ENCODE assay signal across 7 mouse cellular contexts in the genomic region with DNA sequence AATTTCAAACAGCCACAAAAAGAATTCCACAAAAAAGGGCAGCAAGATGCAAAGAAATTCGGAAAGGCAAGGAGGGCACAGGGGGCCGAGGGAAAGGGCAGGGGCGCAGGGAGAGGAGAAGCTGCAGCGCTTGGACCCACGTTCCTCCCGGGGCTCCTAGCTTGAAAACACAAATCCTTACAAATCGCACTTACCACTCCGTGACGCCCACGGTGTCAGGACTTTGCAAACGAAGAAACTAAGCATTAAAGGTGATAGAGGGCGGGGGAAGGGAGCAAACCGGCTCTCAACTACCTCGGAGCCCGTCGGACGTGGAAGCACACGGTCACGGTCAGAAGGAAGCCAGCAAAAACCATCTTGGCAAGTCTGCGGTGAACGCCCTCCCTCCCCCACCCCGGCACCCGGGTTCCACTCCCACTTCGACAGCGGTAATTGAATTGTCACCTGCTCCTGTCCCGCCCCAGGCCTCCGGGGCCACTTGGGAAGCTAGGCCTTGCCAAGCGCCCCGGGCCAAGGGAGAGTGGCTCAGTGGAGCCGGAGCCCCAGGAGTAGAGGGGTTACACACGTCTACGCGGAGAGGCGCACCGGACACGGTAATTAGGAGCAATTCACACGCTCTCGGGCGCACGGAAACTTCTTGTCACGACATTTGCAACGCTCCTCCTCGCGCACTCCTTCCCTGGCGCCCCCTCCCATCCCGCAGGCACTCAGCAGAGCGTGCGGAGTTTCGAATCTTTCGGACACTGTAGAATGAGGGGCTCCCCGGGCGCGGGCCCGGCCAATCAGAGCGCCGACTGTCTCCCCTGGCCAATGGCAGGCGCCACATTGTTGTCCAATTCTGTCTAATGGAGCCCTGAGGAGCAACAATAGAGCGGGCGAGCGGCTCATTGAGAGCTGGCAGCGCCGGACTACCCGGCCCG. TPM values are rescaled to one million over a fixed set of nuclear protein-coding genes. Genes with fewer than 3 reads are reported as not detected.
A peak's percentile ranks its signal among the peaks of the same experiment; 100 is the strongest.
DNase-seq lines count a peak whose midpoint lies in the region; ATAC-seq and TF ChIP-seq lines count a peak whose summit lies in the region.

A gene (plus strand): TSS at position 906 of the 920 bp plus-strand sequence.

- H3K27ac ChIP-seq in lung, postnatal 0 days (ENCODE audit: low read length) = no peak within 1 kb of the TSS
- peak within 1 kb of the TSS; percentile 81 for H3K27ac ChIP-seq in embryonic facial prominence, embryonic 10.5 days (replicated peaks)
- no peak within 1 kb of the TSS for H3K27ac ChIP-seq in hindbrain, embryonic 12.5 days

- no peak within 1 kb of the TSS for H3K9ac ChIP-seq in lung, postnatal 0 days (replicated peaks; ENCODE audit: low read depth)
- H3K9ac ChIP-seq in hindbrain, embryonic 12.5 days = peak within 1 kb of the TSS; percentile 50; the same call in 1 of the 2 replicates

- DNase-seq in lung, postnatal 0 days (ENCODE audit: low spot score) = no peak
- no peak for DNase-seq in lung, postnatal 10 days
- peak; percentile 89 for DNase-seq in embryonic facial prominence, embryonic 10.5 days (ENCODE audit: low spot score)
- DNase-seq in mesoderm, embryonic 11.5 days (ENCODE audit: low read depth, low spot score) = peak; percentile 85
- peak; percentile 65 for DNase-seq in testis, postnatal 14 days (ENCODE audit: low spot score)
- no peak for DNase-seq in thymus, postnatal 14 days

- WGBS in lung, postnatal 0 days = under 1% methylated on average over 64 of the region's 64 CpGs
- under 1% methylated on average over 64 of the region's 64 CpGs for WGBS in embryonic facial prominence, embryonic 10.5 days
- WGBS in hindbrain, embryonic 12.5 days = under 1% methylated on average over 64 of the region's 64 CpGs

- peak within 1 kb of the TSS; percentile 59 for H3K4me2 ChIP-seq in lung, postnatal 0 days (replicated peaks; ENCODE audit: low read depth, low read length)
- peak within 1 kb of the TSS; percentile 63 for H3K4me2 ChIP-seq in hindbrain, embryonic 12.5 days (replicated peaks)

- H3K4me1 ChIP-seq in lung, postnatal 0 days (ENCODE audit: insufficient read depth, low read depth, low read length) = peaks cover 11% of the 10 kb centered on the region
- H3K4me1 ChIP-seq in embryonic facial prominence, embryonic 10.5 days = peaks cover 46% of the 10 kb centered on the region
- peaks cover 36% of the 10 kb centered on the region for H3K4me1 ChIP-seq in hindbrain, embryonic 12.5 days

- peak within 1 kb of the TSS; percentile 35 for H3K4me3 ChIP-seq in lung, postnatal 0 days (ENCODE audit: low read depth, low read length)
- peak within 1 kb of the TSS; percentile 60 for H3K4me3 ChIP-seq in embryonic facial prominence, embryonic 10.5 days
- H3K4me3 ChIP-seq in hindbrain, embryonic 12.5 days = peak within 1 kb of the TSS; percentile 40

- TF ChIP-seq CTCF in lung, postnatal 0 days (IDR thresholded peaks at IDR 0.05) = no peak

- ATAC-seq in lung, postnatal 0 days = peak; percentile 40
- ATAC-seq in hindbrain, embryonic 12.5 days (ENCODE audit: low FRiP score) = peak; percentile 93

- TF ChIP-seq EP300 in lung, postnatal 0 days (IDR thresholded peaks at IDR 0.05) = no peak

- H3K36me3 ChIP-seq in lung, postnatal 0 days (ENCODE audit: insufficient read depth, low read length) = no peaks in the 10 kb centered on the region
- no peaks in the 10 kb centered on the region for H3K36me3 ChIP-seq in embryonic facial prominence, embryonic 10.5 days (replicated peaks)
- no peaks in the 10 kb centered on the region for H3K36me3 ChIP-seq in hindbrain, embryonic 12.5 days

- peaks cover 96% of the 10 kb centered on the region for H3K27me3 ChIP-seq in lung, postnatal 0 days (replicated peaks; ENCODE audit: insufficient read depth, low read length)
- peaks cover 100% of the 10 kb centered on the region for H3K27me3 ChIP-seq in embryonic facial prominence, embryonic 10.5 days (replicated peaks; ENCODE audit: low read depth, poor library complexity, severe bottlenecking)
- H3K27me3 ChIP-seq in hindbrain, embryonic 12.5 days = peaks cover 98% of the 10 kb centered on the region

- H3K9me3 ChIP-seq in lung, postnatal 0 days (ENCODE audit: low read length) = no peaks in the 10 kb centered on the region; the same call in 1 of the 2 replicates
- H3K9me3 ChIP-seq in embryonic facial prominence, embryonic 10.5 days = peaks cover 4% of the 10 kb centered on the region; the same call in 1 of the 2 replicates
- H3K9me3 ChIP-seq in hindbrain, embryonic 12.5 days (replicated peaks) = no peaks in the 10 kb centered on the region

RNA-seq across cellular contexts. Expression of the gene that starts here (rescaled TPM):
- 0.05 TPM in 1 of 2 replicates, not detected in the other for polyA plus RNA-seq in lung, postnatal 0 days (2015; fragmentation: Nextera tagmentation; extraction: Ambion mirVana)
- 0.75 and 0.87 TPM in 2 replicates for polyA plus RNA-seq in embryonic facial prominence, embryonic 10.5 days (2016; fragmentation: Nextera tagmentation; extraction: Ambion mirVana)
- 0.20 and 0.21 TPM in 2 replicates for polyA plus RNA-seq in hindbrain, embryonic 12.5 days (2016; fragmentation: Nextera tagmentation; extraction: Ambion mirVana)

Comparison
In these comparisons a context has a peak if more than half of its experiments do, and no peak if none do; other contexts are left out.
1. Peak in ATAC-seq, H3K4me3 ChIP-seq and H3K4me2 ChIP-seq in lung, postnatal 0 days; RNA of the gene not detected or under 1 TPM.
2. Peak in DNase-seq, H3K4me3 ChIP-seq and H3K27ac ChIP-seq in embryonic facial prominence, embryonic 10.5 days; RNA of the gene not detected or under 1 TPM.
3. Peak in ATAC-seq, H3K4me3 ChIP-seq, H3K9ac ChIP-seq and H3K4me2 ChIP-seq in hindbrain, embryonic 12.5 days; RNA of the gene not detected or under 1 TPM.
4. DNase-seq: peak in mesoderm, embryonic 11.5 days (single experiment) and testis, postnatal 14 days (single experiment); none in lung, postnatal 0 days (single experiment), lung, postnatal 10 days (single experiment) and thymus, postnatal 14 days (single experiment).
5. Peak in every context shown above with its lines, with median percentiles within 50 percentile points of each other: H3K4me3 ChIP-seq.